Mouse (Mus musculus) cerebellum, postnatal 14 days (tissue): Measurements from ENCODE around the gene Tmem140.

Experiments used
- DNase-seq, 2 experiments: peaks; one replicate each; pipeline ENCODE4 v3.0.0; 2021; ENCODE audit warnings: mixed read lengths in 2 of 2

Tmem140 gene

DNA sequence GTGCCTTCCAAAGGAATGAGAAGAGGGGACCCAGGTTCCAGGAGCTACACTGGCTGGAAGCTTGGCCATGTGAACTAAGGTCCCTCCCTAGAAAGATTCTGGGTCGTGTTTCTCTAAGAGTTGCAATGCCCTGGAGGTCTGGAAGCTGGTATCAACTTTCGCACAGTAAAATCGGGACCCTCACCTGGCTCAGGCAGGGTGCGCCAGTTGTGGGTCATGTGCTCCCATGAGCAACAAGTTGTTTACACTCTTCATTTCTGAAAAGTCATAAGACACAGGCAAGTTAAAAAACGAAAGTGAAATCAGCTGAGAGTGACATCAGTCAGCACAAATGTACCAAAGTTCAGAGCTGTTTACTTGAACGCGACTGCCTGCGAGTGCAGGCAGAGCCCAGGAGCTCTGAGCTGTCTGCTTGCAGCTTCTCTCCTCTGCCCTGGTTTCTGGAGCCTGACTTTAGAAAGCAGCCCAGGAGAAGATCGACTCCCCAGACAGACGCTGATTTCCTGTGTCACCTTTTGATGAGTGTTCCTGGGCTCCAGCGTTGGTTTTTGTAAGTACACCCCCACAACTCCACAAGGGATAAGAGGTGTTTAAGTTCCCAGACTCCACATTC is at the start of gene Tmem140:
Gene Tmem140 (plus strand): TSS at position 356 of the 613 bp plus-strand sequence.
- no peak for DNase-seq

DNA sequence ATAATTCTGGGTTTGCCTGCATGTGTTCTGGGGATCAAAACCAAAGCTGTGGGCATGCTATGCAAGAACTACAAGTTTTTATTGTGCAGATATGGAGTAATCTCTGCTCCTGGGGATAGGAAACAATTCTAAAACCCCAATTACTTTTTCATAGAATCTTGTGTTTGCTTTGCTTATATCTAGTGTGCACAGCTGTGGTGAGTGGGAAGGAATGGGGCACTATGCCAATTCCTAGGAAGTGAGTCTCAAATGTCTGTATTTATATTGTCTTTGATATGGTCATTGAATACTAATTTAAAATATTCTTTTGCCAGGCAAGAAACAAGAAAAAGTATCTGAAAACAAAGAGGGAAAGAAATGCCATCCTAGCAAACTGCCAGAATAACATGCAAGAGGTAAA is 38.5 kb upstream of the Tmem140 start:
- DNase-seq, result no peak

DNA sequence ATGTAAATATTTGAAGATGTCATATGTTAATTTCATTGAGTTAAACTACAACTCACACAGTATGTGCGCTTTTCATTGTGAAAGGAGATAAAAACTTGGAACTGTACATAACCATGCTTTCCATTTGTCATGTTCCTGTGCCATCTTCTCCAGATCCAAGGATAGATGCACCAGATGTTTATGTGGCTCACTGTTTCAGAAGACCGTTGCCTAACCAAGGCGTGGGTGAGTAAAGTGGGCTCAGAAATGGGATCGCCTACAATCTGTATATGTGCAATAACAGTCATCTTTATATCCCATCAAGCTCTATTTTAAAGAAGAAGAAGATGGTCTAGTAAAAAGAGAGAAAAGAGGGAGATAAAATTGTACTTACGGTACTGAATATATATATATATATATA is 30.6 kb upstream of the Tmem140 start:
- no peak for DNase-seq

DNA sequence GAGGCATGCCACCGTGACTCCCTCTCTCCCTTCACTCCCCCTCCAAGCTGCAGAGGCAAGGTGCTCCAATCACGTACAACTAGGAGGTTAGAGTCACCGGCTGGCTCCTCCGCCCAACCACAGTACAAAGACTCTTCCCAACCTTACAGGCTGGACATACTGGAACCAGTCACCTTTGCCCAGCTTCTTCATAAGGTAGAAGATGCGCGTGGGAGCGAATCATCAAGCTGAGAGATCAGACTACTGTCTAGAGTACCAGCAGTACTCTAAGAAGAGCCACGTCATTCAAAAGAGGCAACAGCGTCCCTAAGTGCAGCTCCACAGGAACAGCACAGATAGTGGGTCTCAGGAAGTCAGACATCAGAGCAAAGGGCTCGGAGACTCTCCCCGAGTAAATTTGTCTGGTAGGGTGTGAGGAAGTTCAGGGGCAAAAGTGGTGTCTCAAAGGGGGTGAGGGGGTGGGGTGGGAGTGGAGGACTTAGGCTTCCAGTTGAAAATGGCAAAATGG is 1.3 kb upstream of the Tmem140 start:
- no peak for DNase-seq

DNA sequence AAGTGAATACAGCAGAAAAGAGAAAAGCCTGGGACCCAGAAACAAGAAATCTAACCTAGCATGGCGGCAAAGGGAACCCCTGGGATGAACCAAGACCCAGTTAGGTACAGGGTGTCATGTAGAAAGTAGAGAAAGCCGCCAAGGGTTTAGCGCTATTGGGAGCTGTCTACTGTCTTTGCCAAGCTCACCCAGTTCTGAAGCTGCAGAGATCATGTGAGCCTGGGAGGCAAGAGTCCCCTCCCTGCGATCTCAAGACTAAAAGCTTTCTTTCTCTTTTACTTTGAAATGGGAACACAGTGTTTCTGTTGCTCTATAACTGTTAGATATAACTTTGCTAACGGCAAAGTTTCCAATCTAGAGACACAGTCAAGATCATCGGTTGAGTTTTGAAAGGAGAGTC is 565 bp upstream of the Tmem140 start:
- no peak for DNase-seq

DNA sequence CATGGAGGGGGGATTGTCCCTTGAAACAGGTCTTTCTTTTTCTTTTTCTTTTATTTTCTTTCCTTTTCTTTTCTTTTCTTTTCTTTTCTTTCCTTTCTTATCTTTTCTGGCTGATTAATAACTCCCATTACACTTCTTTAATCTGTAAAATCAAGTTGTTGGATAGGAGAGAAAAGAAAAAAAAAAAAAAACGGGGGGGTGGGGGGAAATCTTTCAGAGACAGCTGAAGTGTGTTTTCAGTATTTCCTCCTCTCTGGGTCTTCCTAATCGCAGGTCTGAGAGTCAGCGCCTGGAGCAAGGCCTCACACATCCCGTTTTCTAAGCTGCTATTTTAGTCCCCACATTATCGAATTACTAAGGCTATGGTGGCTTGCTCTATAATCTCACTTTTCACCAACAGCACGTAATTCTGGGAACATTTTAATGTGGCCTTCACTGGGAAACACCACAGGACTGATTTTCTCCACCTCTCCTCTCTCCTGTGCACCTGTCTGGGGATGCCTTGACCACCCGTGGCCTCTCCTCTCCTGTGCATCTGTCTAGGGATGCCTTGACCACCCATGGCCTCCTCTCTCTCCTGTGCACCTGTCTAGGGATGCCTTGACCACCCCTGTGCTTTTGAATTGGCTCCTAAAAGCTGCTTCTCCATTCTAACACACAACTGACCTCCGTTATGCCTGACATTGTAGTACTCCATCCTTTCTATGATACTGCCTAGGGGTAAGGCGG is 1.0 kb downstream of the Tmem140 start:
- DNase-seq, result no peak

DNA sequence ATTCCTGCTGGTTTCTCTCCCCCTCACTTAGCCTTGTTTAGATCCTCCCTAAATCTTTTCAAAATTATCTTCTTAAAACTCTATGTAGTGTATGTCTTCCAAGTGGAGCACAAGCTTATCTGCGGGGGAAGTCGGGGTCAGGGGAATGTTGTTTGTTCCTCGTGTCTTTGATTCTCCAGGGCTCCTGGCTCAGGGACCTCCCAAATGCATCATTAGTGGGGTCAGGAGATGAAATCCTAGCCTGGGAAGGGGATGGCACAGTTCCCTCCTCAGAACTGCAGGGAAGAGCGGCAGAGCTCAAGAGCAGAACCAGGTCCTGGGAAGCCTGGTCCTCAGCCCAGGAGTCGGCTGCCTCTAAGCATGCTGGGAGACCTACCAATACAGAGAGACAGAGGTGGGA is 2.3 kb downstream of the Tmem140 start:
- no peak for DNase-seq

DNA sequence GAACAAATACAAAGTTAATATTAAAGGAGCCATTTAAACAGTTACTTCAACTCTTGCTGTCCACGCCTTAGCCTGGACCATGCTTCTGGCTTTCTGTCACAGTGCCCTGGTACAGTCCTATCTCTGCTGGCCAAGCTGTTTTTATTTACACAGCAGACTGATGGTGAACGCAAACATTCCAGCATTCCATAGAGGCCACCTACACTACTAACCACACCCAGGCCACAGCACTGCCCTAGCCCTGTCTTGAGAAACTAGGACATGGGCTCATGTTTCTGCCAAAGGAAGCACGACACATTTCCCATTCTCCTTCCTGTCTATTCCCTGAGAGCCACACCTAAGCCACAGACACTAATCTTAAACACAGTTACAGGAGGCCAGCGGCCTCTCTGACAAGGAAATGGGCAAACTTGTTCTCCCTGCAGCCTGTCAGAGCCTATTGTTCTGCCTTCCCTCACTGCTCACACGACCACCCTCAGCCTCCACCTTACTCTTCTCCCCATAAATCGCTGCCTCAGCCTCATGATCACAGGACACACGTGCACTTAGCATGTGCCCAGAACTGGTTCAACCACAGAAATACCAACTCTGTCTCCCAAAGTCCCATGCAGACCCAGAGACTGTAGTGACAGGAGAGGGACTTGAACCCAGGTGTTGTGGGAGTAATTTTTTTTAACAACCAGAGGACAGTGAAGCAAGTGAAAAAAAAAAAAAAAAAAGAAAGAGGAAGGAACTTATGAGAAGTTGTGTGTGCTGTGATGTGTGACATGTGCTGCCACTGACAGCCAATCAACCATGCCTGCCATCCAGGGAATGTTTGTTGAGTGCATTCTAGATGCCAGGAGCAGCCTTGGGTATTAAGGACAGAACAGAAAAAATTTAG is 3.0 kb downstream of the Tmem140 start:
- no peak for DNase-seq

DNA sequence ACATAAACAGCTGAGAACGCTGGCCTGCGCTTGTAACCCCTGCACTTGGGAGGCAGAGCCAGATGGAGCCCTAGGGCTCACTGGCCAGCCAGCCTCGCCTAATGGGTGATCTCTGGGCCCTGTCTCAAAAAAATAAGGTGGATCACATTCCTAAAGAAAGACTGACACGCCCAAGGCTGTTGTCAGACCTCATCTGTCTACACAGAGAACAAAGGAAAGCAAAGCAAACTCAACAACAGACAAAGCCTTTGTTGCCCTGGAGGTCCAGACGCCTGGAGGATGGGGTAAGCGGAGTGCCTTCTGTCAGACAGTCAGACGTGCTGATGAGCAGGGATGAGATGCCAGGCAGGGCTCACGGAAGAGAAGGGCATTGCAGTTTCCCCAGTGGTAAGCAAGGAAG is 3.8 kb downstream of the Tmem140 start:
- DNase-seq, result no peak

DNA sequence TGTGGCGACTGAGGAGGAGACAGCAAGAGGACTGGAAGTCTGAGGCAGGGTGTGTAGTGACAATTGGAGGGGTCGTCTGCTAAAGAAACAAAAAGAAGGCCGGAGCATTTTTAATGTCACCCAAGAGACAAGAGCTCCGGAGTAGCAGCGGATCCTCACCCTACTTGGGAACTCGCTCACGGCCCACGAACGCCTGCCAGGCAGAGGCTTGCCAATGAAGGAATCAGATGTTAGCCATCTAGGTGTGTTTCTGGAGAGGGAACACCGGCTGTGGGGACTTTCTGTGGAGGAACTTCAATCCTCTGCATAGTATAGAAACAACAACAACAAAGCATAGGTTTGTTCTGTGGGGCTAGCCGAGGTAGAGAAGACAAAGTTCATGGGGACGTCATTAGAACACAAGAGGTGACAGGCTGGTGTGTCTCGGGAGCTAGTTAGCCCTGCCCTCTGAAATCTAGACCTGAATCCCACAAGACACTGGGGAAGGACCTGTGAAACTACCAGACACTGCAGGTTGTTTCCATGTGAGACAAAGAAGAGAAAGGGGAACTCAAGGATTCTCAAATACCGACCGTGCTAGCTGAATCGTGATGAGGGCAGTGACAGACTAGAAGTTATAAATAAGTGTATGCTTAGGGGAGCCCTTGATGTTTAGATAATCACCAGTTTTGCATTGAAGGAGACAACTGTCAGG is 4.5 kb downstream of the Tmem140 start:
- no peak for DNase-seq

DNA sequence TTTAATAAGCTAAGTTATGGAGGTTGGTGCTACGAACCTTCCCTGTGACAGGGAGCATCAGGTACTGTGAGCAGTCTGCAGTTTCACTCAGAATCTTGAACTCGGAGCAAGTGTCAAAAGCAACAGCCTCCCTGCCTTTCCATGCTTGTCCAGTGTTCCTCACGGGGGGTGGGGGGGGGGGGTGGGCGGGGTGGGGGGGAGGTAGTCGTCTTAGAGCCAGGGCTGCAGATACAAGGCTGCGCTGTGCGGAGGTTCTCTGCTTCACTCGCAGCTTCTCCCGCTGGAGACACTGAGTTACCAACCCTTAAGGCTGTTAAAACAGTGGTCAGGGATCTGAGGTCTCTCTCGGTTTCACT is 5.0 kb downstream of the Tmem140 start:
- DNase-seq, result no peak

DNA sequence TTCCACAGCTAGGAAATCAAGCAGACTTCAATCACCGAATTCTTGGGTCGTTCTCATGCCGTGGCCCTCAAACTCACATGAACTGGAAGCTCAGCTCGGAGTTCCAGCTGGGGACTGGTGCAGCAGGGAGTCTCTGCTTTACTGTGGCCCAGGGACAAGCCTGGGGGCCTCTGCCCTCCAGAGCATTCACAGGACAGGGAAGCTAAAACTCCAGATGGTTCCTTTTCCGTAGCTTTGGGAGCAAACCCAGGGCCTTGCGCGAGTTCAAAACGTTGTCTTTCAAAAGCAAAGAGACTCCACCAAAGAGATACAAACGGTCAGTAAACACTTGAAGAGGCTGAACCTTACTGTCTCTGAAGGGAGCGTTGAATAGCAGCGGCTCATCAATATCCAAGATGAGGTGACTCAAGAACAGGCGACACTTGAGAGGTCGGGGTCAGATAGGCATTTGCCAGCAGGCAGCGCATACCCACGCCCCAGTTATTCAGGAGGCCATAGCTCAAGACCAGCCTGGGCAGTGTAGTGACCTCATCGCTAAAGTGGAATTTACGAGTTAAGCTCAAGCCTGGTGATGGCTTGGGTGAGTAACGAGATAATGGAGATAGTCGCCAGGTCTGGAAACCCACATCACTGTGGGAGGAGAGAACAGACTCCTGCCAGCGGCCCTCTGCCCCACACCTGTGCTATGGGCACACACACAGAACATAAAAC is 5.7 kb downstream of the Tmem140 start:
- DNase-seq, result no peak

DNA sequence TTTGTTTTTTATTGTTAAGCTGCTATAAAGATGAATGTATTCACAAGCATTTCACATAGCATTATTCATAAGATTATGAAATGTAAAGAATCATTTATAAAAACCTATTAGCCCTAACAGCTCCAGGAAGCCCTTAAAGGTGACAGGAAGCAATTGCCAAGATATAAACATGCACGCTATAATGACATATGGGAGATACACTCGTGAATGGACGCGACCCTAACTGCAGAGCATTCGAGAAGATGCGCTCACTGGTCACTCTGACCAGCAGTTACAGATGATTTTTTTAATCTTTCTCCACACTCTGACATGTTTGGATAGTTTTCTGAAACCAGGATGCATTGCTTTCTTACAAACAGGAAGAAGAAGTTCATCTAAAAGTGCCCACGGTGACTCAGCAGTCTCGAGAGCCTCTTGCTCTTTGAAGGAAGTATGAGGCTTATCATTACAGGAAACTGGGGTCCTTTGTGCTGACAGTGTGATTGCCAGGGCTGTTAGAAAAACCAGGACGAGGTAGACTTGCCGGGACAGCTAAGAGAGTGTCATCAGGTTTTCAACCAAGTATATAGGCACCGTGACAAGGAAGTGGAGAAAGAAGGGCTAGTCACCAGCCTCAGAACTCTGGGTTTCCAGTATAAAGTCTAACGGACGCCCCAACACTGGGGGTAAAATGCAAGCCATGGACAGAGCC is 6.4 kb downstream of the Tmem140 start:
- DNase-seq, result no peak

DNA sequence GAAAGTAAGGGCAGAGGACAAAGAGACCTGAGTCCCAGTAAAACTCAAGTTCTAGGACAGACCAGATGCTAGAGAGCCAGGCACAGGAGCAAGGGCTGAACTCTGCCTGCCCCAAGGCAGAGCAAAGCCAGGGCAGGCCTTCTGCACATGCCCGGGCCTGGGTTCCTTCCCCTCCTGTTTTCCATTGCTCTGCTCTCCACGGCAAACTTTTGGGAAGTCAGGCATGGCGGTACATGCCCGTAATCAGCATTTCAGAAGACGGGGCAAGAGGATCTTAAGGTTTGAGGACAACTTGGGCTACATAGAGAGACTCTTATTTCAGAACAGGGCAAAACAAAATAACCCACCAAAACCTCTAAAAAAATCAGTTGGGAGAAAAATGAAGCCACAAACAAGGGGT is 7.2 kb downstream of the Tmem140 start:
- DNase-seq, result no peak

DNA sequence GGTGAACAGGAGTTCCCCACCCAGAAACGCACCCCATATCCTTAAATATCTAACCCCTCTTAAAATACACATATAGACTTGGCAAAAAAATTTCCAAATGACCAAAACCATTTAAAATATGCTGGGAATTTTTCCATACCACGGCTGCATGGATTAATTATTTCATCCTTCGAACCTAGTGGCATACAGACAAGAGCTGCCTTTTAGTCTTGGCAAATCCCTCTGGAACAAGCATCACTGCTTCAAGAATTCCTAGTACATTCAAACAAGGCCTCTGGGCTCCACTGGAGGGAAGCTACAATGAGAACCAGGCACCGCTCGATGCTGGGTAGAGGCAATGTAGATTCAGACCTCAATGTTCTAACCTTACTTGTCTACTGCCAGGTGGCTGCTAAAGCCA is 7.8 kb downstream of the Tmem140 start:
- DNase-seq, result no peak

DNA sequence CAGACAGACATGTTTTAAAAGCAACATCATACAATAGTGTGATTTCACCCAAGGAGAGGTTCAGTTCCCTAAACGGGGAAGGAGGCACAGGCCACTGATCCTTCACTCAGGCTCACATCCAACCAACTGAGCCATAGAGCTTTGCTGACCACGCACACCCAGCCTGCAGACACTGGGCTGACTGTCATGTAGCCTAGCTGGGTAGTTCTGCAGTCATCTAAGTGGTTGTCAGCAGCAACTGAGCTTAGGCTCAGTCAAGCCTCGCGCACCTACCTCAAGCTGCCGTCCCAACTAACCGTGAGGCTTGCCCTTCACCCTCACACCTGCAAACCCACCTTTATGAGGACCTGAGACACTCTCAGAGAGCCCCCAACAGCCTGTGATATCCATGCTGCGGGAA is 9.0 kb downstream of the Tmem140 start:
- no peak for DNase-seq

DNA sequence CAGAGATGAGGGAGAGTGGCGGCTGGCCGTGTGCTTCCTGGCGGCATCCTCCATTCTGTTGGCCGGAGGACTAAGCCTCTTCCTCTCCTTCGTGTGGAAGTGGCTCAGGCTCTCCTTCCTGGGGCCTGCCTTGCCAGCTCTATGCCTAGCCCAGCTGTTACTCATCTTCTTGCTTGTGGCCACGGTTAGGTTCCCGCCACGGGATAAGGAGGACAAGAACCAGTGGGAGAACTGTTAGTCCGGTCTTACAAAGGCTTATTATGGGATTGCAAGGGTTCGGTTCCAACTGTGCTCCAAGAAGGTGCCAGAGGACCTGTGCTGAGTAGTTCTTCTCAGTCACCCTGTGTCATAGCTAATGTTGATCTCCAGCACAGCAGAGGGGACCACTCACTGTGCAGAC is 9.9 kb downstream of the Tmem140 start:
- DNase-seq, result no peak

DNA sequence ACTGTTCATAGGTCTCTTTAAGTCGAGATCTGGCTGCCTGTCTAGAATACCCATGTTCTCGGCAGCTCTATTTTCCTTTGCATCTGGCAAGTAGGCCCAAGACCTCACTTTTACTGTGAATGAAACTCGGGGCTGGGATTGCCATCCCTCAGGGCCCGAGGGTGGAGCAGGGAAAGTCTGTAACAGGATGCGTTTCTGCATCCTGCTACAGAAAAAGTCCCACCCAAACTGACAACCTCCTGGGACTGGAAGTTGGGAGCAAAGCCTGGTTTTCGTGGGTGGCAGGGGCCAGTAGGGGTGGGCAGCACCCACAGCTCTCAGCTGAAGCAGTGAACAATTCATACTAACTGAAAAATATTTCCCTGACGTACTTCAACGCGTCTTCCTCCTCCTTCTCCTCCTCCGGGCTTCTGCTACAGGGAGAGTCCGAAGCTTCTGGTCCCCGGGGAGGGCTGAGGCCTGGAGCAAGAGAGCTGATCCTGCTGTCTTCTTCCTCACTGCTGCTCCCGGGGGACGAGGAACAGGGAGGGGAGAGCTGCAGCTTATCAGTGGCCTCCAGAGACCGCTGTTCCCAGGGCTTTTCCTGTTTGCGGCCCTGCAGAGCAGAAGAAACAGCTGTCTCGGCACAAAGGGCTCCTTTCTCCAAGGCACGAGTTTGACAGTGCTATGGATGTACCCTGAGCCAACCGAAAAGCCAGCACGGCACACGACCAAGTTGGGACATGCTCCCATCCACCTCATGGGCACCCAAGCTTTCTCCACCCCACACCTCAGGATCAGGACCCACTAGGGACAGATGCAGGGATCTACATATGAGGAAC is 11.4 kb downstream of the Tmem140 start:
- no peak for DNase-seq

DNA sequence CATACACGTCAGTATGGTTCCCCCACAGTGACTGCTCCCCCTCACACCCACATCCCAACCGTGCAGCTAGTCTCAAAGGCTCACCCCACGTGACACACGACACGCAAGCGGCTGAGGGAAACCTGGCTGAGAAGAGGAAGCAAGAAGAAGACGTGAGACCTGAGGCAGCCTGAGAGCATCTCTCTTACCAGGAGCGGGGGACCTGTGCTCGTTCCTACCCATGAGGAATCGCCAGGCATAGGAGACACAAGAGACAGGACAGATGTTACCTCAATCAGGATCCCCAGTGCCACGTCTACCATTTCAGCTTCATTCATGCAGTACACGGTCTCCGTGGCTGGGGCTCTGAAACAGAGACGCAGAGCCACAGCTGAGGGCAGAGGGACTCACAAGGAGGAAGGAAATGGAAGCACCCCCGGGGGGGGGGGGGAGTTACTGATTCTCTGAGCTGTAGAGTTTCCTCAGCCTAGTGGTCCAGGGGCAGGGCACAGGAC is 12.4 kb downstream of the Tmem140 start:
- no peak for DNase-seq

DNA sequence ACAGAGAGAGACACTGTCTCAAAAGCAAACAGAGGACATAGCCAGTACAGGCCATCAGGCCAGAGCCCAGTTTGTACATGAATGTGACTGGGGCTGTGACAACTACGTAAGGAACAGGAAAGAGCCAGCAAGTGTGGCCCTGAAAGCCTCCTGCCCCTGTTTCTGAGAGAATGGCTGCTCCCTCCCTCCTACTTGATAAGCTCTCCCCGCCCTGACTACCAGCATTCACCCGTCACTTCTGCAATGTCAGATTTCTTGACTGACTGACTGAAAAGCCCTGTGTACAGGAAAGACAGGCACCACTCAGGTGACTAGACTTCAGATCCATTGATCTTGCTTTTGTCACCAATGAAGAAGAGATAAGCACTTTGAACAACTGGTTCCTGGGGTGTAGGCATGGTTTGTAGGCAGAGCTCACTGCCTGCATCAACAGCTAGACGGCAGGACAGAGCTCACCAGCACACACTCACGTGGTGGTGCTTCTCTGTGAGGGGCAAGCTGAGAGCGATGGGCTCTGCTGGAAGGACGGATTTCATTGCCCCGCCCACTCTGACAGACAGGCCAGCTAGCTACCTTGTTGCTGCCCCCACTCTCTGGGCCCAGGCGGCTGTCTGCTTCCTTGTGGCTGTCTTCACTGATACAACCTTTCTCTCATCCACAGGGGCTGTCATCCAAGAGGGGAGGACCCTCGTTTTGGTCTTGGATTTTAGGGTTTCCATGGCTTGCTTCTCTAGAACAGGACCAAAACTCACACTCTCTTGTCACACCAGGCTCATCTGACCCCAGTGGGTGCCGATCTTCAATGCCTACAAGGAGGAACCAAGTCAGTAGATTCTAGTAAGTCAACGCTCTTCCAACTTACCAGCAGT is 13.3 kb downstream of the Tmem140 start:
- DNase-seq, result no peak
